Mouse (Mus musculus): ENCODE results near the gene Dut.

Gene Dut

GRCm38 (mm10) chr2:125305671-125306070 lies 58.7 kb downstream of the Dut start:
- DNase-seq: no peak

Measured in thymus, postnatal 14 days (tissue).